Mouse (Mus musculus) E14TG2a.4 (cell line): ENCODE results near the gene Akap2.

Experiments
- H3K27me3 ChIP-seq: 2 replicates; pipeline ENCODE4 v1.6.1; 2014; ENCODE audit warnings: low read length, control low read depth; ENCODE audit not compliant: insufficient read depth
- H3K36me3 ChIP-seq: 2 replicates; pipeline ENCODE4 v1.6.1; 2014; ENCODE audit warnings: low read length, control low read depth; ENCODE audit not compliant: insufficient read depth
- H3K4me1 ChIP-seq: replicated peaks from 2 replicates; pipeline ENCODE4 v1.6.1; 2014; ENCODE audit warnings: low read depth, low read length, control low read depth
- H3K4me3 ChIP-seq: replicated peaks from 2 replicates; pipeline ENCODE4 v1.5.1; 2014; ENCODE audit warnings: mild to moderate bottlenecking, low read length
- H3K9me3 ChIP-seq: 2 replicates; pipeline ENCODE4 v1.6.1; 2014; ENCODE audit warnings: low read length, control low read depth
- CTCF ChIP-seq: conservative IDR thresholded peaks from 2 replicates; pipeline ENCODE4 v1.5.1; 2014; ENCODE audit warnings: low read length
- NANOG ChIP-seq: IDR thresholded peaks from 2 replicates; pipeline ENCODE4 v1.6.1; 2014; ENCODE audit warnings: borderline replicate concordance, low read length, mixed read lengths
- POU5F1 ChIP-seq: IDR thresholded peaks from 2 replicates; pipeline ENCODE4 v1.6.1; 2014; ENCODE audit warnings: low read length, borderline replicate concordance

Gene Akap2

DNA sequence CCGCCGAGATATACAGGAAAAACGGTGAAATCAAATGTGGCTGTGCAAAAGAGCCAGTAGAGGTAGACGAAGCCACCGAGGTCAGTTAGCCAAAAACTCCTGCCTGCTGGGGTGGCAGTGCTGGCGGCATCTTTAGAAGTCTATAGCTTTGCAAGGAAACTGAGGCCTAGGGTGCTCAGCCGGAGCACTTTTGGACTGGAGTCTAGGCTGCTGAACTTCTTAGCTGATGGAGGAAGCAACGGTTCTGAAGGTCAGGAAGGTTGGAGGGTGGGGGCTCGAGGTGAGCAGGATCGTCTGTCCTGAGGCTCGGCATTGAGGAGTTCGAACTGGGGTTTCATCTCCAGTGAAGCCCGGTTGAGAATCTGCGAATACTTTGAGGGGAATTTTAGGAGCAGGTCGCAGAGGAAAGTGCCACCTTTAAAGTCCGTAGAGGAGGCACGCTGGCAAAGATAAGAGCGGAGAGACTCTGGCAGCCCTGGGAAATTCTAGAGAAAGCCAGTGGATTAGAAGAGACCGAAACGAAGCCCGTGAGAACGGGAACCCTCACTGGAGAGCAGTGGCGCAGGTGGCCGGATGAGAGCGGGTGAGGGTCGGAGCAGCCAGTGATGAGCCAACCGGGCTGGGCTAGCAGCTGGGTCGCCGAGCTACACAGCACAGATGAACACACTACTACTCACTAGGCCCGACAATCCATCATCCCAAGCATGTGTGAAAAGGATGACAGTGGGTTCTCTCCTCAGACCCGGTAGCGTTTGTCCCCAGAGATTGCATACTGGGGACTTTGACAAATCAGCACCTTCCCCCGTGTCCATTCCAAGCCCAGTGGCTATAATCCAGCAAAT is 65.3 kb downstream of the Akap2 start:
- peak overlapping the region; percentile 83 for H3K4me3 ChIP-seq
- peaks cover 67% of the 10 kb centered on the region for H3K4me1 ChIP-seq
- no peaks in the 10 kb centered on the region; the same call in 1 of the 2 replicates for H3K36me3 ChIP-seq
- no peaks in the 10 kb centered on the region for H3K9me3 ChIP-seq
- peaks cover 46% of the 10 kb centered on the region for H3K27me3 ChIP-seq
- no peak for TF ChIP-seq NANOG
- TF ChIP-seq POU5F1: no peak
- TF ChIP-seq CTCF: no peak

- H3K27me3 ChIP-seq: peaks cover 40% of the 10 kb centered on the region
- peaks cover 70% of the 10 kb centered on the region for H3K4me1 ChIP-seq
- no peaks in the 10 kb centered on the region for H3K9me3 ChIP-seq
- no peaks in the 10 kb centered on the region; the same call in 1 of the 2 replicates for H3K36me3 ChIP-seq
- TF ChIP-seq POU5F1 (no peak), CTCF (no peak), NANOG (no peak)
- H3K4me3 ChIP-seq: peak overlapping the region; percentile 83
These were observed 65.9 kb downstream of the Akap2 start for GRCm38 (mm10) chr4:57783391-57783770.

DNA sequence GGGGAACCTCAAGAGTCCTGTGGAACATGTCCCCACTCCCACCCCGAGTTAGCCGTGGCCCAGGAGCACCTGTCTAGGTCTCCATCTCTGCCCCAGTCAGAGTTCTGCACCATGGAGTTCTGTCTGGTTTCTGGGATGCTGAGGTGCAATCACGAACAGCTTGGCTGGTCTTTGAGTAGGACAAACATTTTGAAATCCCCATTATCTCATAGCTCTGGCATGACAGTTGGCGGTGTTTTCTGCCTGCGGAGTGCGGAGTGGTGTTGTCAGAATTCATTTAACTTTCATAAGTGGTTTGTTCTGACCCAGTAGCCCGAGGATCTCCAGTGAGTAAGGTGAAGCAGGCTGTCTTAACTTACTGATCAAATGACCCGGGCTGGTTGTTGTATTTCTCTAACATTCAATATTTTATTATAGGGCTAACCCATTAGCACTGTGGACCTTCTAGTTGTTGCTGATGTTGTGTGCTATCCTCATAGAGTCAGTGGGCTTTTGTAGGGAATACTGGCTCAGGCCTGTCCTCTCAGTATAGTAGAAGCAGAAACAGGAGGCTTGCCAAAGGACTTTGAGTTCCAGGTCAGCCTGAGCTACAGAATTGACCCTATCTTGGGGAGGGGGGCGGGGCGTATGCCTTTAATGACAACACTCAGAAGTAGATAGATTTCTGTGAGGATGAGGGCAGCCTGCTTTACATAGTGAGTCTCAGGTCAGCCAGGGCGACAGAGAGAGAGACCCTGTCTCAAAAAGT is 66.6 kb downstream of the Akap2 start:
- H3K4me1 ChIP-seq: peaks cover 73% of the 10 kb centered on the region
- H3K4me3 ChIP-seq: no peak overlapping the region
- H3K27me3 ChIP-seq: peaks cover 36% of the 10 kb centered on the region
- no peaks in the 10 kb centered on the region for H3K9me3 ChIP-seq
- no peaks in the 10 kb centered on the region; the same call in 1 of the 2 replicates for H3K36me3 ChIP-seq
- TF ChIP-seq CTCF: no peak
- no peak for TF ChIP-seq NANOG
- TF ChIP-seq POU5F1: no peak

DNA sequence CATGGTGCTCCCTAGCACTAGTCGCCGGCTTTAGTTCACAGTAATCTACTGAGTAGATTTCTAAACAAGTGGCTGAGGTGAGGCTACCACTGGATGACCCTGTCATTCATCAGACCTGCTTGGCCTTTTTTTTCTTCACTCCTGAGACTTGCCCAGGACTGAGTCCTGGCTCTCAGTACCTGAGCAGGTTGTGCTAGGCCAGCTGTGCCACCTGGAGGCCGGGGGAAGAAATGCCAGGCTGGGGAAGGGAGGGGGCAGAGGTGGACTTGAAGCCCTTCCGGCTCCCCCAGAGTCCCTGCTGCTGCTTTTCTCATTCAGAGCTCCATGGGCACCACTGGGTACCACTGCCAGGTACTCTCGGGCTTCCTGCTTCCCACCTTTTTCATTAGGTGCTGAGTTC is 71.3 kb downstream of the Akap2 start:
- H3K27me3 ChIP-seq: peaks cover 16% of the 10 kb centered on the region
- H3K4me3 ChIP-seq: no peak overlapping the region
- no peak for TF ChIP-seq POU5F1
- TF ChIP-seq CTCF: peak; percentile 38
- 0 out of 2 replicates have a peak, but pooled peaks cover 5% of the 10 kb centered on the region for H3K9me3 ChIP-seq
- H3K36me3 ChIP-seq: peaks cover 3% of the 10 kb centered on the region; the same call in 1 of the 2 replicates
- H3K4me1 ChIP-seq: peaks cover 82% of the 10 kb centered on the region

DNA sequence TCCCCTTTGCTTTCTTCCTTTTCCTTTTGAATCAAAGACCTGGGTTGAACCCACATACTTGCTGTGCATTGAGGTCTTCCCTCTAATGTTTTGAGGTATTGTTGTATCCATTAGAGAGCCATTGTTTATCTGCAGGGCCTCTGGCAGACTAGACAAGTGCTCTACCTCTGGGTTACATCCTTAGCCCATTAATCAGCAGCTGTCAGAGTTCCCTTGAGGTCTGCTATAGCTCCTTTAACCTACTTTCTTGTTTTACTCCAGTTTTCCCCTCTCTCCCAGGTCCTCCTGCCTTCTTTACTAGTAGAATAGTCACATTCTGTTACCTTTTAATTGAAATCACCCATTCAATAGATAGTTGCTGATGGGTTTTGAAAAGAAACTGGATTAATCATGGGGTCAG is 71.7 kb downstream of the Akap2 start:
- H3K36me3 ChIP-seq: peaks cover 3% of the 10 kb centered on the region; the same call in 1 of the 2 replicates
- peaks cover 82% of the 10 kb centered on the region for H3K4me1 ChIP-seq
- no peak overlapping the region for H3K4me3 ChIP-seq
- TF ChIP-seq NANOG (no peak), CTCF (no peak), POU5F1 (no peak)
- H3K27me3 ChIP-seq: peaks cover 12% of the 10 kb centered on the region
- 0 out of 2 replicates have a peak, but pooled peaks cover 5% of the 10 kb centered on the region for H3K9me3 ChIP-seq

GRCm38 (mm10) chr4:57793989-57794388 is 76.5 kb downstream of the Akap2 start:
- Histone ChIP-seq H3K36me3 (0 out of 2 replicates have a peak, but pooled peaks cover 3% of the 10 kb centered on the region), H3K4me3 (peak overlapping the region; percentile 45), H3K4me1 (peaks cover 86% of the 10 kb centered on the region), H3K27me3 (no peaks in the 10 kb centered on the region), H3K9me3 (0 out of 2 replicates have a peak, but pooled peaks cover 5% of the 10 kb centered on the region)
- TF ChIP-seq CTCF (no peak), POU5F1 (no peak), NANOG (no peak)

GRCm38 (mm10) chr4:57794547-57794946 is 77.1 kb downstream of the Akap2 start:
- Histone ChIP-seq H3K4me3 (peak overlapping the region; percentile 45), H3K4me1 (peaks cover 84% of the 10 kb centered on the region), H3K9me3 (0 out of 2 replicates have a peak, but pooled peaks cover 5% of the 10 kb centered on the region), H3K36me3 (0 out of 2 replicates have a peak, but pooled peaks cover 3% of the 10 kb centered on the region), H3K27me3 (no peaks in the 10 kb centered on the region)
- TF ChIP-seq CTCF: no peak

DNA sequence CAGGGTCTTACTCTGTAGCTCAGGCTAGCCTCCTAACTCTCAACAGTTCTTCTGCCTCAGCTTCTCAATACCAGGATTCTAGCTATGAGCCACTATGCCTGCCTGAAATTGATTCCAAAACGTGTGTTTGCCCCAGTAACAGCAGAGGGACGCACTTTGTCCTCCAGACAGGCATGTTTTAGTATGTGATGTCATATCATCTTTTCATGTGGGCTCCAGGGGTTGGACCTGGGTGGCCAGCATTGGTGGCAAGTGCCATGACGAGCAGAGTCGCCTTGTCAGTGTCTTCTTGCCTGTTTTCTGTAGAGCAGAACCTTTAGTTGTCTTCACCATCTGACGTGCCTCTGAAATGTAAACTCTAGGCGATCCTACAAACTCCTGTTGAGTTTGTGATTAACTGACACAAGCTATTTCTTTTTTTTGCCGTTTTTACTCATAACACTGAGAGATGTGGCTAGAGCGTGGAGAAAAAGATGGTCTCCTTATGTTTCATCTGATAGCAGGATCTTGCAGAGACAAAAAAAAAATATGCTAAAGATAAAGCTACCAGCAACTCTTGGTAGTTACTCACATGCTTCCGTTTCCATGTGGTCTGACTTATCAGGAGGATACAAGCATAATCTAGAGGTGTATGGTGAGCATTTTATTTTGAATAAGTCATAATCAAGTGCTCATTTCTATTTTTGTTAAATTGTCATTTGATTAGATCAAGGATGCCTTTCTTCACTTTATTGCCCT is 80.3 kb downstream of the Akap2 start:
- Histone ChIP-seq H3K27me3 (no peaks in the 10 kb centered on the region), H3K4me3 (0 out of 2 replicates have a peak overlapping the region, but pooled peaks have one; percentile 3), H3K36me3 (peaks cover 20% of the 10 kb centered on the region), H3K9me3 (no peaks in the 10 kb centered on the region), H3K4me1 (peaks cover 78% of the 10 kb centered on the region)
- no peak for TF ChIP-seq CTCF
- TF ChIP-seq NANOG: no peak
- TF ChIP-seq POU5F1: no peak
